Mouse (Mus musculus): Measurements from ENCODE around the gene Sirt1. TPM values are rescaled to one million over a fixed set of nuclear protein-coding genes. Genes with fewer than 3 reads are reported as not detected.

The Sirt1 gene
- polyA plus RNA-seq, 1 experiment from 2014 or later: 6.8 TPM

- no peaks in the 10 kb centered on the region for H3K27me3 ChIP-seq (ENCODE audit: poor library complexity, severe bottlenecking)
- peaks cover 85% of the 10 kb centered on the region for H3K36me3 ChIP-seq (replicated peaks)
- no peaks in the 10 kb centered on the region for H3K9me3 ChIP-seq
- H3K4me3 ChIP-seq: no peak overlapping the region
- 91% methylated on average over 3 of the region's 3 CpGs for WGBS
- no peak overlapping the region for H3K27ac ChIP-seq
- H3K4me1 ChIP-seq: no peaks in the 10 kb centered on the region
- no peak for DNase-seq (ENCODE audit: extremely low spot score, low spot score)
Observed at GRCm38 (mm10) chr10:63279851-63280250, 101.7 kb downstream of the Sirt1 start.

- H3K4me1 ChIP-seq: no peaks in the 10 kb centered on the region
- WGBS: 92% methylated on average over 3 of the region's 3 CpGs
- H3K27me3 ChIP-seq (ENCODE audit: poor library complexity, severe bottlenecking): no peaks in the 10 kb centered on the region
- no peak for DNase-seq (ENCODE audit: extremely low spot score, low spot score)
- no peak overlapping the region for H3K27ac ChIP-seq
- no peaks in the 10 kb centered on the region for H3K9me3 ChIP-seq
- no peak overlapping the region for H3K4me3 ChIP-seq
- H3K36me3 ChIP-seq (replicated peaks): peaks cover 79% of the 10 kb centered on the region
Observed at GRCm38 (mm10) chr10:63277010-63277409, 104.5 kb downstream of the Sirt1 start.

- 92% methylated on average over 5 of the region's 5 CpGs for WGBS
- DNase-seq (ENCODE audit: extremely low spot score, low spot score): no peak
- Histone ChIP-seq H3K4me3 (no peak overlapping the region), H3K4me1 (no peaks in the 10 kb centered on the region), H3K36me3 (replicated peaks) (peaks cover 77% of the 10 kb centered on the region), H3K27ac (no peak overlapping the region), H3K9me3 (no peaks in the 10 kb centered on the region), H3K27me3 (ENCODE audit: poor library complexity, severe bottlenecking) (no peaks in the 10 kb centered on the region)
Observed at GRCm38 (mm10) chr10:63272868-63273267, 108.6 kb downstream of the Sirt1 start.

GRCm38 (mm10) chr10:63272401-63272800, 109.1 kb downstream of the Sirt1 start:
- Histone ChIP-seq H3K9me3 (no peaks in the 10 kb centered on the region), H3K4me3 (no peak overlapping the region), H3K27me3 (ENCODE audit: poor library complexity, severe bottlenecking) (no peaks in the 10 kb centered on the region), H3K4me1 (no peaks in the 10 kb centered on the region), H3K27ac (no peak overlapping the region), H3K36me3 (replicated peaks) (peaks cover 77% of the 10 kb centered on the region)
- DNase-seq (ENCODE audit: extremely low spot score, low spot score): no peak

Other genes with a start within 250 kb of the Sirt1 start
- gene Mypn, start 177.8 kb downstream of the Sirt1 start, polyA plus RNA-seq (2016; fragmentation: Nextera tagmentation; extraction: Ambion mirVana): 0.05 and 0.11 TPM in 2 replicates
- 50.0 and 54.0 TPM in 2 replicates for gene Herc4, start 137.9 kb downstream of the Sirt1 start, polyA plus RNA-seq (2016; fragmentation: Nextera tagmentation; extraction: Ambion mirVana)
- gene Dnajc12, start 739 bp upstream of the Sirt1 start, polyA plus RNA-seq (2016; fragmentation: Nextera tagmentation; extraction: Ambion mirVana): 9.6 and 9.9 TPM in 2 replicates
- not detected in 2 replicates for gene Gm7075, start 40.1 kb upstream of the Sirt1 start, polyA plus RNA-seq (2016; fragmentation: Nextera tagmentation; extraction: Ambion mirVana)
- 0.05 and 0.16 TPM in 2 replicates for gene Ctnna3, start 48.4 kb upstream of the Sirt1 start, polyA plus RNA-seq (2016; fragmentation: Nextera tagmentation; extraction: Ambion mirVana)